Mouse (Mus musculus): Measurements from ENCODE around the gene Nars2. TPM values are rescaled to one million over a fixed set of nuclear protein-coding genes. Genes with fewer than 3 reads are reported as not detected.

Gene Nars2
- 19.2 and 25.1 TPM in 2 replicates for polyA plus RNA-seq (2015; fragmentation: Nextera tagmentation; extraction: Ambion mirVana)

DNA sequence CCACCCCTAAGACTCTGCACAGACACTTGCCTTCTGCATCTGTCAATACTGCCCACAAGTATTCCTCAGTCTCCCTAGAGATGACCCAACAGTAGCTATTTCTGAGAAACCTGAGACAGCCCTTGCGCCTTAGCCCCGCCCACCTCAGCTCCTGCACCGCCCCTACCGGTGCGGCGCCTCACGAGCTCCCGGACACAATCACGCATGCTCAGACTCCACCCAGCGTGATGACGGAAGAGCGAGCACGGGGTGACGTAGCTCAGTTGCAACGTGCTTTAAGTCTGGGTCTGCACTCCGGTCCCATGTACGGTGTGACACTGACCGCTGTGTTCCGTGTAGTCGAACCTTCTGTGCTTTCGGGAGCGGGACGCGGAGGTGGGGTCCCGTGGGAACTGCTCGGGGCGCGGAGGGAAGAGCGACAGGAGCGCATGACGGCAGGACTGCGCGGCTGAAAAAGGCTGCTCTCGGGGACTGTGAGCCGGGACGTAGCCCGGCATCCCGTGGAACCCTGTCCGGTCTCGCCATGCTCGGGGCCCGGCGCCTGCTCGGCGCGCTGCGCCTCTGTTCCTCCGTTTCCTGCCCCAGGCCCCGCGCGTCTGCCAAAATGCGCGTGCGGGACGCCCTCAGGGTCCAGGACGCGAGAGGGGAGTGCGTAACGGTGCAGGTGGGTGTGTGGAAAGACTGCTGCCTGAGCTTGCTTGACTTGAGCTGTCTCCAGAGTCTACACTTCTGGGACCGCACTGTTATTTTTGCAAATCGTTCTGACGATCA lies at the start of gene Nars2:
Gene Nars2, plus strand, starts transcription at position 225 of the 771 bp plus-strand sequence.
- H3K27ac ChIP-seq: peak within 1 kb of the TSS; percentile 93
- H3K4me2 ChIP-seq: peak within 1 kb of the TSS; percentile 68
- peak within 1 kb of the TSS; percentile 95 for H3K4me3 ChIP-seq
- no peaks in the 10 kb centered on the region for H3K36me3 ChIP-seq
- no peaks in the 10 kb centered on the region for H3K27me3 ChIP-seq
- H3K9ac ChIP-seq: peak within 1 kb of the TSS; percentile 73
- ATAC-seq (ENCODE audit: insufficient number of reproducible peaks, low FRiP score, low TSS enrichment, low read depth): peak; percentile 99
- H3K4me1 ChIP-seq: peaks cover 5% of the 10 kb centered on the region; the same call in 1 of the 2 replicates
- WGBS: under 1% methylated on average over 62 of the region's 62 CpGs
- H3K9me3 ChIP-seq: no peaks in the 10 kb centered on the region

DNA sequence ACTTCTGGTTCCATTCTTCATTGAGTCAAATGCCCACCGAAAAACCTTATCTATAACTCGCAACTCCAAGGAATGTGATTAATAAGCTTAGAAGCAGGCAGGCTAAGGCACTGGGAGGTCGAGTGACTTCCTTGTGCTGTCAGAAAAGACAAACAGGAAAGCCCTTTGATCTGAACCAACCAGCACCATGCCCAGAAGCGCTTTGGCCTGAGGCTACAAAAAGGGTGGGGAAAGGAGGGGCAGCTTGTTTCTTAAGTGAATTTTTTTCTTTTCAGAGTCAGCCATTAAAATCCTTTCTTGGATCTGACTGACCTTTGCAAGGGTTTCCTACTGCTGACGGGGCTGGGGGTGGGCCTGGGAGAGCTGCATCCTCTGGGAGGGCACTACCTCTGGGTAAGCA lies 49.1 kb upstream of the Nars2 start:
- H3K27ac ChIP-seq: no peak overlapping the region

DNA sequence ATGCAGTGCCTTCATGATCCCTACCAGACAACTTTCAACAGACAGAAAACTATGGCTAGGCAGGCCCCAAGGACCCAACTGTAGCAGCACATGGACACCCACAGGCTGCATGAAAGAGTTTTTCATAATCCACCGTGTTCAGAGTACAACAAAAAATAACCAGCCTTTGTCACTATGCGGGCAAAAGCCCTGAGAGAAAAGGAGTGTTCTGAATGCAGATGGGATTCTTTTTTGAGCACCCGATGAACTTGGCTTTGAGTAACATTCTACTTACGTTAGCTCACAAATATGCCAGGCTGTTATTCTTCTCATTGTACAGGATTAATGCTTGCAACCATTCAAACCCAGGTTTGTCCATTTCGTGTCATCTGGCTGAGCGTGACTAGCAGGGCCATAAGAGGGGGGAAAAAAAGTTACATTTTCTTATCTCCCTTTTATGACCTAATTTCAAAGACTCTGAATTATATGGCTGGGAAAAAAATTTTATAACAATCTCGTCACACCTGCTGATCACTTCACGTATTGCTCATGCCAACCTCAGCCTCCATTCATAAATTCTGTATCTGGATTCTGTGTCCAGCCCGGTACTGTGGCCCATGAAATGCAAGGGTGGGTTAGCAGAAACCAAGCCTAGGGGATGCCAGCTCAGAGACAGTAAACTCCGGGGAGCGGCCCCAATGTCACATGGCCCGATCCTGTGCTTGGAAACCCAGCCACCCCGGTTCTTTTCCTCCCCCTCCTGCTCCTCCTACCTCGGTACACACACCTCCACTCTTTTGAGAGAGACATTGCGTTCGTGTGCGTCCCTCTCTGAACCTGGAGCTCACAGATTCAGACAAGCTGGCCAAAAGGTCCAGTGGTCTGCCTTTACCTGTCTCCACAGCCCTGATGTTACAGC lies 48.0 kb upstream of the Nars2 start:
- ATAC-seq (ENCODE audit: insufficient number of reproducible peaks, low FRiP score, low TSS enrichment, low read depth): no peak
- WGBS: 82% methylated on average over 17 of the region's 17 CpGs

More for the DNA sequence above, 49.1 kb upstream of the Nars2 start:
- H3K9me3 ChIP-seq: no peaks in the 10 kb centered on the region
- H3K27me3 ChIP-seq: no peaks in the 10 kb centered on the region
- no peak for ATAC-seq (ENCODE audit: insufficient number of reproducible peaks, low FRiP score, low TSS enrichment, low read depth)
- no peak overlapping the region for H3K4me2 ChIP-seq
- H3K9ac ChIP-seq: no peak overlapping the region
- H3K36me3 ChIP-seq: peaks cover 11% of the 10 kb centered on the region
- H3K4me3 ChIP-seq: no peak overlapping the region
- WGBS: 55% methylated on average over 5 of the region's 5 CpGs
- peaks cover 16% of the 10 kb centered on the region for H3K4me1 ChIP-seq

DNA sequence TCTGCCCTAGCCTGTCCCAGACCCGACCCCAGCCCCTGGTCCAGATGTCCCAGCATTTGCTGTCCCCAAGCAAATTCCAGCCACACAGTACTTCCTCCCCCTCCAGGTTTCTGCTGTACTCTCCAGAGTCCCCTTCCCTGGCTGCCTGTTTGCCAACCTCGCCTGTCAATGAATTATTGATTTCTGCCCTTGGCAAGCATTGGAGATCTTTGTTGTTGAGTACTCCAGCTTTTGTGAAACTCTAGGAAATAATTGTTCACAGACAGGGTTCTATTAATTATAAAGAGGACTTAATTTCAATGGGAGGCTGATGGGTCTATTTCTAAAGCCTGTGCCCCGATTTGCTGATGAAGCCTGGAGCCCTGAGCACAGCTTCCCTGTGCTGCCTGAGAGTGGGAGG lies 46.9 kb upstream of the Nars2 start:
- Histone ChIP-seq H3K9me3 (no peaks in the 10 kb centered on the region), H3K27me3 (no peaks in the 10 kb centered on the region), H3K36me3 (peaks cover 11% of the 10 kb centered on the region), H3K27ac (no peak overlapping the region), H3K4me2 (no peak overlapping the region), H3K4me3 (no peak overlapping the region), H3K4me1 (peaks cover 11% of the 10 kb centered on the region), H3K9ac (no peak overlapping the region)
- WGBS: 50% methylated on average over 3 of the region's 3 CpGs
- ATAC-seq (ENCODE audit: insufficient number of reproducible peaks, low FRiP score, low TSS enrichment, low read depth): no peak

More for the DNA sequence above, 48.0 kb upstream of the Nars2 start:
- H3K27ac ChIP-seq: no peak overlapping the region
- H3K27me3 ChIP-seq: no peaks in the 10 kb centered on the region
- H3K9ac ChIP-seq: no peak overlapping the region
- H3K4me3 ChIP-seq: no peak overlapping the region
- peaks cover 11% of the 10 kb centered on the region for H3K36me3 ChIP-seq
- H3K9me3 ChIP-seq: no peaks in the 10 kb centered on the region
- peaks cover 19% of the 10 kb centered on the region for H3K4me1 ChIP-seq
- no peak overlapping the region for H3K4me2 ChIP-seq

DNA sequence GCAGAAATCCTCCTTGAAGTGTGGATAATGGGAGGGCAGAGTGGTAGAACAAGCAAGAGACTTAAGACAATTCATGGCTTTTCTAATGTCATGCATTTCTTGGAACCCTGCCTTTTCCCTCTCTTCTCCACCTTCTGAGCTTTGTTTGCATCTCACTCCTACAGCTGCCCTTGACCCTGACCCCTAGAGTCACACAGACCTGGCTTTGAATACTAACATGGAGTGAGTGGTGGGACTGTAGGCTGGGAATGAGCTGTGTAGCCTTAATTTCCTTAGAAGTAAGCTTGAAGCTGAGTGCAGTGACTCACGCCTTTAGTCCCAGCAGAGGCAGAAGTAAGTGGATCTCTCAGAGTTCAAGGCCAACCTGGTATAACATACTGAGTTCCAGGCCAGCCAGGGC lies 46.4 kb upstream of the Nars2 start:
- Histone ChIP-seq H3K36me3 (peaks cover 11% of the 10 kb centered on the region), H3K4me3 (no peak overlapping the region), H3K27ac (no peak overlapping the region), H3K4me1 (peaks cover 12% of the 10 kb centered on the region), H3K9ac (no peak overlapping the region), H3K9me3 (no peaks in the 10 kb centered on the region), H3K27me3 (no peaks in the 10 kb centered on the region), H3K4me2 (no peak overlapping the region)
- WGBS: 84% methylated on average over 1 of the region's 1 CpGs
- ATAC-seq (ENCODE audit: insufficient number of reproducible peaks, low FRiP score, low TSS enrichment, low read depth): no peak

DNA sequence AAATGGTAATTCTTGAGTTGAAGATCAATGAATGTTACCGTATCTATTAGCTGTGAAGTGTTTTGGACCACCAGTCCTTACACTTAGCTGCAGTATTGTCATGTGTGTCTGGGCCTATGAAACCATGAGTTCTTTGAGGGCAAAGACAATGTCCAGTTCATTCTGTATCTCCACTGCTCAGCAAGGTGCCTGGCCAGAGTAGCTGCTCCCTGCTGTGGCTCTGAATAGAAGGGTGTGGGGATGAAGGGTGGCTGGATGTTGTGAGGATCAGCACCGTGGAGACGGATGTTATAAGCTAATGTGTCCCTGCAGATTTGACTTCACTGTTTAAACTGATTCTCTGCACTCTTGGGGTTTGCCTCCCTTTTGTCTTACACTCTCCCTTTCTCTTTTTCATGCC lies 45.9 kb upstream of the Nars2 start:
- Histone ChIP-seq H3K4me3 (no peak overlapping the region), H3K9me3 (no peaks in the 10 kb centered on the region), H3K9ac (no peak overlapping the region), H3K4me2 (no peak overlapping the region), H3K36me3 (peaks cover 11% of the 10 kb centered on the region), H3K4me1 (peaks cover 16% of the 10 kb centered on the region), H3K27ac (no peak overlapping the region), H3K27me3 (no peaks in the 10 kb centered on the region)
- 88% methylated on average over 3 of the region's 3 CpGs for WGBS
- ATAC-seq (ENCODE audit: insufficient number of reproducible peaks, low FRiP score, low TSS enrichment, low read depth): no peak

DNA sequence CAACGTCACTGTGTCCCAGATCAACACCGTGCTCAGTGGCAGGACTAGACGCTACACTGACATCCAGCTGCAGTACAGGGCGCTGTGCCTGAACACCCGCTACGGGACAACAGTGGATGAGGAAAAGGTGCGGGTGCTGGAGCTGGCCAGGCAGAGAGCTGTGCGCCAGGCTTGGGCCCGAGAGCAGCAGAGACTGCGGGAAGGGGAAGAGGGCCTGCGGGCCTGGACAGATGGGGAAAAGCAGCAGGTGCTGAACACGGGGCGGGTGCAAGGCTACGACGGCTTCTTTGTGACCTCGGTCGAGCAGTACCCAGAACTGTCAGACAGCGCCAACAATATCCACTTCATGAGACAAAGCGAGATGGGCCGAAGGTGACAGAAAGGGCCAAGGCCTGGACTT lies 45.1 kb upstream of the Nars2 start:
- ATAC-seq (ENCODE audit: insufficient number of reproducible peaks, low FRiP score, low TSS enrichment, low read depth): no peak
- Histone ChIP-seq H3K27ac (no peak overlapping the region), H3K27me3 (no peaks in the 10 kb centered on the region), H3K4me1 (peaks cover 22% of the 10 kb centered on the region), H3K4me2 (no peak overlapping the region), H3K36me3 (peaks cover 11% of the 10 kb centered on the region), H3K9ac (no peak overlapping the region), H3K4me3 (no peak overlapping the region), H3K9me3 (no peaks in the 10 kb centered on the region)
- 91% methylated on average over 20 of the region's 20 CpGs for WGBS

DNA sequence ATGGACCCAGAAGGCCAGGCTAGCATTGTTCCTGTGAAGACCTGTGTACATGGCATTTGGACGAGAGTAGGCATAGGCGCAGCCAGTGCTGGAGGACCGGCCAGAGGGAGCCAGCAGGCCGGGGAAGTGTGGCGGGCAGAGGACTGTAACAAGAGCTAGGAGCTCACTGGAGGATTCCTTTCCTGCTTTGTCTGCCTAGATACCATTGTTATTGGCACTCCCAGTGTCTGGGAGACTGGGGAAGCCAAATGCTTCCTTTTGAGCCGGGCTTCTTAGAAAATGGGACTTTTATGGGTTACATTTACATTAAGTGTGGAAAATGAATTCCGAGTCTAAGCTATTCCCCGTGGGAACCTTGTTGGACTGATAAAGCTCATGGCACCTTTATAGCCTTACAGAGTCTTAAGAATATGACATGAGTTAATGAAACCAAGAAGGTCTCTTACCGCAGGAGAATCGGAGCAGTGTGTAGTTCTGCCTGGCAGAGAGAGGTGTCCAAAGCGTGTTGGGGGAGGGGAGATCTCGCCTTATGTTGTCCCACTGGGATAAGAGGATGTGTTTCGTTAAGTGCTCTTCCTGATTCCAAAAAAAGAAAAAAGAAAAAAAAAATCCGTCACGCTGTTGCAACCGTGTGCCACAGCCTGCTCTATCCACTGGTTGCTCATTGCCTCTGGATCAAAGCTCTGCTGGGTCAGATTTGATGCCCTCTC lies 43.2 kb upstream of the Nars2 start:
- Histone ChIP-seq H3K9me3 (no peaks in the 10 kb centered on the region), H3K36me3 (peaks cover 11% of the 10 kb centered on the region), H3K9ac (no peak overlapping the region), H3K27me3 (no peaks in the 10 kb centered on the region), H3K27ac (no peak overlapping the region), H3K4me1 (peaks cover 29% of the 10 kb centered on the region), H3K4me3 (no peak overlapping the region), H3K4me2 (no peak overlapping the region)
- WGBS: 68% methylated on average over 16 of the region's 16 CpGs
- no peak for ATAC-seq (ENCODE audit: insufficient number of reproducible peaks, low FRiP score, low TSS enrichment, low read depth)

DNA sequence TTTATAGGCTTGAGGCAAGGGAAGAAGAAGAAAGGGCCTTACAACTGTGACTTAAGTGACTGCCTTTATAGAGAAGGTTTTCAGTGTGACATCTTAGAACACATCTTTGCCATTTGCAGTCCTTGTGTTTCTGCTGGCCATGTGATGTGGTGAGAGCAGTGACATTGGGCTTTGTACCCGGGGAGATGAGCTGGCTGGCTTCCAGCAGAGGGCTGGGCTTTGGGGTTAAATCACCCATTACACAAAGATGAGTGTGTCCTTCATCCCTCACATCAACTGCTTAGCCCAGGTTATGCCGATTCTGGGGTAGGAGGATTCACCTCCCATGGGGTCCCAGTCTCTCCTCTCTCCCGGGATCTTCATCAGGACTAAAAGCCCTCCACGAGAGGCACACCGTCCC lies 41.4 kb upstream of the Nars2 start:
- 65% methylated on average over 5 of the region's 5 CpGs for WGBS
- Histone ChIP-seq H3K9me3 (no peaks in the 10 kb centered on the region), H3K4me2 (no peak overlapping the region), H3K27me3 (peaks cover 2% of the 10 kb centered on the region; the same call in 1 of the 2 replicates), H3K36me3 (peaks cover 11% of the 10 kb centered on the region), H3K4me1 (peaks cover 29% of the 10 kb centered on the region), H3K9ac (no peak overlapping the region), H3K27ac (no peak overlapping the region), H3K4me3 (no peak overlapping the region)
- no peak for ATAC-seq (ENCODE audit: insufficient number of reproducible peaks, low FRiP score, low TSS enrichment, low read depth)

DNA sequence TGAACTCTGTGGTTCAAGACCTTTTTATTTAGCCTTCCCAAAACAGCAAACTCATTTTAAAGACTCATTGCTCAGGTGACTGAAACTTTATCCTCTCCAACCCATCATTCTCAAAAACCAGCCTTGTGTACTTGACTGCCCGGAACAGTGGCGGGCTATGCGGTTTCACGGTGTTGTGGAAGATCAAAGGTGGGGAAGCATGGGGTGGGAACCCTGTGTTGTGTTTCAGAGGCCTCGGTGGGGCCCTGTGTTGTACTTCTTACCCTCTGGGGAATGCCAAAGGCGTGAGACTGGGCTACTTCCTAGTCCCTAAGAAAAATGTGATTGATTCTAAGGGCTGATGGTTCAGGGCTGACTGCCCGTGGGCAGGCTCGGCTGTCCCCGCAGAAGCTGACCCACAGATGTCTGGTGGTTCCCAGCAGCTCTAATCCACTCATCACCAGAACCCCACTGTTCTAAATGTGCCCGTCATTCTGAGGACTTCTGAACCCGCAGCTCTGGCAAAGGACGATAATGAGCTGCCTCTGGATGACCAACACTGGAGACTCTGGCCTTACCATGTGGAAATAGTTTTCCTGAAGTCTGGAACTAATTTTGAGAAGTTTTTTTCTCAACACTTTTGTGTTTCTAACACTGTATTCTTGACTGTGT lies 40.9 kb upstream of the Nars2 start:
- no peaks in the 10 kb centered on the region for H3K9me3 ChIP-seq
- 31% methylated on average over 12 of the region's 12 CpGs for WGBS
- H3K27ac ChIP-seq: no peak overlapping the region
- peaks cover 11% of the 10 kb centered on the region for H3K36me3 ChIP-seq
- H3K4me1 ChIP-seq: peaks cover 29% of the 10 kb centered on the region
- H3K27me3 ChIP-seq: peaks cover 5% of the 10 kb centered on the region; the same call in 1 of the 2 replicates
- no peak overlapping the region for H3K4me2 ChIP-seq
- no peak for ATAC-seq (ENCODE audit: insufficient number of reproducible peaks, low FRiP score, low TSS enrichment, low read depth)
- no peak overlapping the region for H3K4me3 ChIP-seq
- no peak overlapping the region for H3K9ac ChIP-seq

DNA sequence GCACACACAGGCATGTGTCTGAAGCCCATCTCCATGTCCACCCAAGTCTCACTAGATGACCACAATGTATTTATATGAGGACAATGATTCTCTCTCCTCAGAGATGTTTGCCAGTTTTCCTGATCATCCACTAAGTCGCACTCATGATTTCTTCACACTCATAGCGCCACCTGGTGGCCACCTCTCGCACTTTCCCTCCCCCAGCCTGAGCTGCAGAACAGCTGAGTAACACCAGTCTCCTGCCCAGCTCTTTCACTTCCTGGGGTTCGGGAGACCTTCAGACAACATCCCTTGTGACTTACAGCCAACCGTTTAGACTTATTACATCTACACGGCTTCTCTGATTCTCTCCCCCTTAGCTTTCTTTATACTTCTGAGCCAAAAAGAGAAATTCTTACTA lies 37.3 kb upstream of the Nars2 start:
- Histone ChIP-seq H3K4me2 (no peak overlapping the region), H3K4me3 (no peak overlapping the region), H3K4me1 (peaks cover 24% of the 10 kb centered on the region), H3K27ac (no peak overlapping the region), H3K27me3 (peaks cover 5% of the 10 kb centered on the region; the same call in 1 of the 2 replicates), H3K9me3 (no peaks in the 10 kb centered on the region), H3K9ac (no peak overlapping the region), H3K36me3 (no peaks in the 10 kb centered on the region)
- 2% methylated on average over 6 of the region's 6 CpGs for WGBS
- ATAC-seq (ENCODE audit: insufficient number of reproducible peaks, low FRiP score, low TSS enrichment, low read depth): no peak

Data from limb, embryonic 15.5 days (tissue).